Mouse (Mus musculus) forebrain, postnatal 0 days (tissue): ENCODE results near the gene Mrpl48. TPM values are rescaled to one million over a fixed set of nuclear protein-coding genes. Genes with fewer than 3 reads are reported as not detected.
A peak's percentile ranks its signal among the peaks of the same experiment; 100 is the strongest.

ENCODE experiments used
- ATAC-seq: fragments of 200-750 bp; cut with Nextera tagmentation; 2 replicates; pipeline ENCODE4 v1.8.0; 2017; ENCODE audit warnings: mild to moderate bottlenecking, moderate library complexity
- DNase-seq: peaks from one replicate; pipeline ENCODE4 v3.0.0-alpha.2; 2015
- H3K27ac ChIP-seq: fragments of 300-500 bp; sonication (generic); 2 replicates; pipeline ENCODE4 v1.5.1; 2014; ENCODE audit warnings: low read depth, mild to moderate bottlenecking, antibody characterized with exemption, low read length, moderate library complexity, mixed read lengths
- H3K27me3 ChIP-seq: fragments of 300-500 bp; sonication (generic); 2 replicates; pipeline ENCODE4 v1.6.1; 2014; ENCODE audit warnings: mild to moderate bottlenecking, low read length, mixed read lengths; ENCODE audit not compliant: insufficient read depth
- H3K36me3 ChIP-seq: fragments of 300-500 bp; sonication (generic); 2 replicates; pipeline ENCODE4 v1.6.1; 2014; ENCODE audit warnings: mild to moderate bottlenecking, moderate library complexity; ENCODE audit not compliant: insufficient read depth
- H3K4me1 ChIP-seq: fragments of 300-500 bp; sonication (generic); 2 replicates; pipeline ENCODE4 v1.6.1; 2014; ENCODE audit warnings: antibody characterized with exemption; ENCODE audit not compliant: insufficient read depth
- H3K4me2 ChIP-seq: fragments of 300-500 bp; sonication (generic); 2 replicates; pipeline ENCODE4 v1.6.1; 2014; ENCODE audit warnings: low read depth, mild to moderate bottlenecking, moderate library complexity
- H3K4me3 ChIP-seq: fragments of 300-500 bp; sonication (generic); 2 replicates; pipeline ENCODE4 v1.5.1; 2014; ENCODE audit warnings: low read depth, low read length, mixed read lengths
- H3K9ac ChIP-seq: fragments of 300-500 bp; sonication (generic); 2 replicates; pipeline ENCODE4 v1.6.1; 2014; ENCODE audit warnings: mild to moderate bottlenecking
- H3K9me3 ChIP-seq: fragments of 300-500 bp; sonication (generic); 2 replicates; pipeline ENCODE4 v1.6.1; 2016; ENCODE audit warnings: low read length
- CTCF ChIP-seq: sonication (generic); IDR thresholded peaks from 2 replicates; pipeline ENCODE4 v1.5.1; 2016; ENCODE audit warnings: antibody characterized with exemption, control low read depth, low read depth
- WGBS: fragments of 180-500 bp; shearing (Covaris S2); extraction: QIAGEN DNeasy Blood & Tissue Kit; methylation state at CpG from one replicate; pipeline ENCODE4 v1.1.7; 2014; 5-methylcytosine and 5-hydroxymethylcytosine counted together
- polyA plus RNA-seq: library from polyadenylated mRNA; unstranded; fragments of >200 nt; fragmentation: Nextera tagmentation; extraction: Ambion mirVana; gene quantifications from 2 replicates; pipeline ENCODE4 v1.2.1, GENCODE M21; 2015
- total RNA-seq: library from RNA; depleted of rRNA; stranded (reverse); fragments of >200 nt; gene quantifications from 2 replicates; pipeline ENCODE4 v1.2.3, GENCODE M21; 2014; rRNA removed

The Mrpl48 gene
- total RNA-seq (28.9 and 44.9 TPM in 2 replicates), polyA plus RNA-seq (88.4 and 97.7 TPM in 2 replicates)

DNA sequence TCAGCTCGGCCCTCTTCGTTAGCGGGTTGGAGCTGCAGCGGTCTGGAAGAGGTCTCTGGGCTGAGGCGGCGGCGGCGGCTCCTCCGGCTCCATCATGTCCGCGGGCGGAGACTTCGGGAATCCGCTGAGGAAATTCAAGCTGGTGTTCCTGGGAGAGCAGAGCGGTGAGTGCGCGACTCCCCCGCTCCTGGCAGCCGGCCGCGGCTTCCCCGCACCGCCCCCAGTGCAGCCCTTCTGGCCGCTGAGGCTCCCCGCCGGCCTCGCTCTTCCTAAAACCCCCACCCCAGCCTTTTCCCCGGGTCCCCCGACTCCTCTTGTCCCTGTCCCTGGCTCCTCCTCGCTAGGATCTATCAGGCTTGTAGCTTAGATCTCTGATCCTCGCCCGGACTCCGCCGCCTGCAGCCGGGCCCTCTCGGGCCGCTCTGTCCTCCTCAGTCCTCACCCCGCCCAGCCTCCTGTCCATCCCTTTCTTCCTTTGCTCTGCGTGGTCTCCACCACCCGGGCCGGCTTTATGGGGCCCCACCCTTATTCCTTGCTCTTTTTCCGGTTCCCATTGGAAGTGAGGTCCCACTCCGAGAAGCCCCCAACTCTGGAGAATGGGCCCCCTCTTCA is at the start of gene Mrpl48:
Gene Mrpl48 (minus strand): TSS at position 172 of the 612 bp plus-strand sequence.
- peak; percentile 12 for ATAC-seq
- WGBS = under 1% methylated on average over 41 of the region's 43 CpGs

DNA sequence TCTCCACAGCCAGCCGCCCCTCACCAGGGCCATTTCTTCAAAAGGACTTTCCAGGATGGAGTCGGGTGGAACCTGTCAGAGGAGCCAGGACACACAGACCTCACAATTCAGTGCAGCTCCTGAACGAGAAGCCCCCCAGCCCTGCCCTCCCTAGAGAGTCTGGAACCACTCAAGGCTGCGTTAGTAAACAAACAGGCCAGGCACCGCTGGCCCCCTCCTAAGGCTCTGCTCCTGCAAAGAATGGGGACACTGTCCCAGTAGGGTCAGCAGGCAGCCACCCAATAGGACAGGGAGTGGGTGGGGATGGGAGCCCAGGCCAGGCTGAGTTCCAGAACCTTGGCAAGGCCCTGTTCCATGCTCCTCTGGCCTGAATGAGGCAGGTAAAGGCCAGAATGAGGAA is 48.6 kb upstream of the Mrpl48 start:
- Histone ChIP-seq H3K27ac (no peak overlapping the region), H3K36me3 (no peaks in the 10 kb centered on the region; the same call in 1 of the 2 replicates), H3K4me3 (no peak overlapping the region), H3K27me3 (no peaks in the 10 kb centered on the region), H3K9ac (no peak overlapping the region), H3K4me1 (no peaks in the 10 kb centered on the region; the same call in 1 of the 2 replicates), H3K9me3 (no peaks in the 10 kb centered on the region), H3K4me2 (no peak overlapping the region)
- DNase-seq (no peak), ATAC-seq (peak; percentile 25; the same call in 1 of the 2 replicates)
- no peak for TF ChIP-seq CTCF
- 51% methylated on average over 5 of the region's 5 CpGs for WGBS

More for the DNA sequence above, at the start of gene Mrpl48:
- H3K4me3 ChIP-seq = peak within 1 kb of the TSS; percentile 99
- H3K4me2 ChIP-seq = peak within 1 kb of the TSS; percentile 75
- H3K9ac ChIP-seq = peak within 1 kb of the TSS; percentile 100
- no peaks in the 10 kb centered on the region for H3K36me3 ChIP-seq
- peaks cover 10% of the 10 kb centered on the region for H3K4me1 ChIP-seq
- H3K27ac ChIP-seq = peak within 1 kb of the TSS; percentile 100
- no peaks in the 10 kb centered on the region for H3K9me3 ChIP-seq
- no peak for TF ChIP-seq CTCF
- peak; percentile 60 for DNase-seq
- H3K27me3 ChIP-seq = no peaks in the 10 kb centered on the region

DNA sequence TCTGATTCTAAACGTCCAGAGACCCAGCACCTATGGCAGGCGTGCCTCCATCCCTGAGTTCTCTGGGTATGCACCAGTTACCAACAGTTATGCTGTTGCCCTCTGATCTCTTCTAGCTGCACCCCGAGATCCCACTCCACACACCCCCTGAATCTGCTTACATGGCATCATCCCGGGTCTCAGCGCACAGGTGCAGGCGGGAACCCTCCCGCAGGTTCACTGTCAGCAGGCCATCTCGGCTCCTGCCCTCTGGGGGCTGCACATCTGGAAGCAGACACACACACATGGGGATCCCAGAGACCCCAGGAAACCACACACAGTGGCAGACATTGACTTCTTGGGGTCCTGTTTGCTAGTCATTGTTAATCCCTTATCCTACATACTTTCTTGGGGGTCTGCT is 46.3 kb upstream of the Mrpl48 start:
- no peak overlapping the region for H3K9ac ChIP-seq
- no peak for ATAC-seq
- no peak overlapping the region for H3K4me2 ChIP-seq
- no peak overlapping the region for H3K4me3 ChIP-seq
- no peaks in the 10 kb centered on the region for H3K27me3 ChIP-seq
- DNase-seq = no peak
- no peaks in the 10 kb centered on the region; the same call in 1 of the 2 replicates for H3K36me3 ChIP-seq
- no peaks in the 10 kb centered on the region for H3K9me3 ChIP-seq
- peak overlapping the region; percentile 40 for H3K27ac ChIP-seq
- no peak for TF ChIP-seq CTCF
- WGBS = 88% methylated on average over 8 of the region's 8 CpGs
- no peaks in the 10 kb centered on the region; the same call in 1 of the 2 replicates for H3K4me1 ChIP-seq

DNA sequence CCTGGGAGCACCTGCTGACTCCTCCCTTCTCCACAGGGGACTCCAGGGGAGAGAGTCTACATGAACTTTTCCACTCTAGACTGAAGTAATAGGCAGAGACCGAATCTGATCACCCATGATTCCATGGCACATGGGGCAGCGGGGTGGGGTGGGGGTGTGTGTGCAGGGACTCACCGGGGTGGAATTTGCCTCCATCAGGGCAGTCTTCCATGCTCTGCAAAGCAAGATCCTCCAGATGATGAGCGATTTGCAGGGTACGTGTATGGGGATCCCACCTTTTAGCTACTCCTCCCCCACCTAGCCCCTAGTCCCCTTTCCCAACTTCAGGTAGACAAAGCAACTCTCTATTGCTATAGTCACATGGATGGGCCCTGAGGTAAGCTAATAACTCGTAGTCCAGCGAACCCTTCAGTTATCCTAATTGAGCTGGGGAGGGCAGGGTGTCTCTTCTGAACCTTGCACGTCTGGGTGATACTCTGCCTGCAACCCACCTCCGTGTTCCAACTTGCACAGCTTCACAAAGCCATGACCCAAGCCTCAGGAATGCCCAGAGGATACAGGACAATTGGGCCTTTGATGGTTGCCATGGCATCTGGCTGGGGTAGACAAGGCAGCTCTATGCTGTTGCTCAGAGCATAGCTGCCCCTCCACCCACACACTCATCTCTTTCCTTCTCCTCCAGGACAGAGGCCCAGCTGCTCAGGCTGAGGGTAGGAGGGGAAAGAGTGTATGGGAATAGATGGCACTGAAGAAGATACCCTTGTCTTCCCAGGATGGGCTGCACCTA is 45.6 kb upstream of the Mrpl48 start:
- no peak for TF ChIP-seq CTCF
- Histone ChIP-seq H3K4me2 (no peak overlapping the region), H3K9ac (no peak overlapping the region), H3K27me3 (no peaks in the 10 kb centered on the region), H3K27ac (no peak overlapping the region), H3K36me3 (peaks cover 3% of the 10 kb centered on the region; the same call in 1 of the 2 replicates), H3K4me3 (no peak overlapping the region), H3K9me3 (no peaks in the 10 kb centered on the region), H3K4me1 (no peaks in the 10 kb centered on the region; the same call in 1 of the 2 replicates)
- peak; percentile 88 for ATAC-seq
- WGBS = 50% methylated on average over 9 of the region's 9 CpGs
- DNase-seq = peak; percentile 58

DNA sequence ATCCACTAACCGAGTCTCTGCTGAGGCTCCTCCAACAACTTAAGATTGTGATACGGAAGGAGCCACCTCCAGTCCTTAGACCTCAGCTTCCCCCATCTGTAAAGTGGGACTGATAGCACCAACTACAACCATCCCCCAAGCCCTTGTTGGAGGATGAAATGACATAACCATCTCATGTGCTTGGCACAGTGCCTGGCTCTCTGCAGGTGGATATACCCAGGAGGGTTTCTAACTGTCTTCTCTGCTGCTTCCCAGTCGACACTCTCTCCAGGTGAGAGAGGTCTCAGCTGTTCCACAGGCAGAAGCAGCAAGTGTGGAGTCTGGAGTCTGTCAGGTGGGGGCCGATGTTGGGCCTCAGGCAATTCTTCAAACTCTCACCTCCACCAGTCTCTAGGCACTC is 42.9 kb upstream of the Mrpl48 start:
- Histone ChIP-seq H3K4me3 (no peak overlapping the region), H3K9me3 (no peaks in the 10 kb centered on the region), H3K4me1 (no peaks in the 10 kb centered on the region), H3K4me2 (no peak overlapping the region), H3K36me3 (peaks cover 3% of the 10 kb centered on the region; the same call in 1 of the 2 replicates), H3K27me3 (no peaks in the 10 kb centered on the region), H3K27ac (no peak overlapping the region), H3K9ac (no peak overlapping the region)
- DNase-seq = no peak
- no peak for TF ChIP-seq CTCF
- ATAC-seq = no peak
- 71% methylated on average over 4 of the region's 4 CpGs for WGBS

DNA sequence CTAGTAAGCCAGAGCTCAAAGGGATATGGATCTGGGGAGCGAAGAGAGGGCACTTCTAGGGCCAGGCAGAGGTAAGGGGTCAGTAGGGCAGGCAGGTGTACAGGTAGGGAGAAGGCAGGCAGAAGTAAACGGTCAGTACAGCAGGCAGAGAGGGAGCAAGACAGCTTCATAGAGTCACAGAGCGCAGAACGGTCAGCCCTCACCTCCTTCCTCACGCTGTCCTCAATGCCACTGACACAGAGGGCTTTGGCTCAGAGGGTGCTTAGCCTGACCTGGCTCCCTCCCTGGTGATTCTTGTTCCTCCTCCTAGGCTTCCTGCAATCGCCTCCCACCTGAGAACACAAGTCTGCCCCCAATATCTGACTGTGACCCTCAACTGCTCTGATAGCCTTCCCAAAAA is 42.3 kb upstream of the Mrpl48 start:
- peaks cover 3% of the 10 kb centered on the region; the same call in 1 of the 2 replicates for H3K36me3 ChIP-seq
- H3K9ac ChIP-seq = no peak overlapping the region
- WGBS = 86% methylated on average over 6 of the region's 6 CpGs
- TF ChIP-seq CTCF = no peak
- no peak overlapping the region for H3K27ac ChIP-seq
- H3K4me3 ChIP-seq = no peak overlapping the region
- H3K27me3 ChIP-seq = no peaks in the 10 kb centered on the region
- H3K9me3 ChIP-seq = no peaks in the 10 kb centered on the region
- no peak for ATAC-seq
- no peak for DNase-seq
- no peak overlapping the region for H3K4me2 ChIP-seq
- no peaks in the 10 kb centered on the region for H3K4me1 ChIP-seq

DNA sequence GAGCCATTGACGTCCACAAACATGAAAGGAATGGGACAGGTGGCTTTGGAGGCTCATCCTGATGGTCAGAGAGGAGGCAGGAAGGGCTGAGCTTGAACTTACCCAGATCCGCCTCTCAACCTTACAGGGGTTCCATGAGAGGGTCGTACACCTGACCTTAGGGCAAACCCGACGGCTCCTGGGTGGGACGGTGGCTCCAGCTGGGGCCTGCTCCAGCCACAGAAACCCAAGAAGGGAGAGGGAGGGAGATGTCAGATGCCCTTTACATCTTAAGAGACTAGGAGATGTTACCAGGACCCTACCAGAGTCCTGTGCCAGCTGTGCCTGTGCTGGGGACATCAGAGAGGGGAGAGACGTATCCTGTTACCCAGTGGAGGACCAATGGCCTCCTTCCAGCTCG is 41.7 kb upstream of the Mrpl48 start:
- Histone ChIP-seq H3K4me2 (no peak overlapping the region), H3K4me3 (no peak overlapping the region), H3K27ac (no peak overlapping the region), H3K4me1 (no peaks in the 10 kb centered on the region), H3K36me3 (peaks cover 3% of the 10 kb centered on the region; the same call in 1 of the 2 replicates), H3K27me3 (no peaks in the 10 kb centered on the region), H3K9ac (no peak overlapping the region), H3K9me3 (no peaks in the 10 kb centered on the region)
- 81% methylated on average over 8 of the region's 8 CpGs for WGBS
- DNase-seq (no peak), ATAC-seq (no peak)
- TF ChIP-seq CTCF = no peak
